Mouse (Mus musculus) cerebellum, adult 11 months (tissue): ENCODE data around the gene Npepl1.

ENCODE experiments used
- DNase-seq: peaks from one replicate; pipeline ENCODE4 v3.0.0; 2022

The Npepl1 gene

DNA sequence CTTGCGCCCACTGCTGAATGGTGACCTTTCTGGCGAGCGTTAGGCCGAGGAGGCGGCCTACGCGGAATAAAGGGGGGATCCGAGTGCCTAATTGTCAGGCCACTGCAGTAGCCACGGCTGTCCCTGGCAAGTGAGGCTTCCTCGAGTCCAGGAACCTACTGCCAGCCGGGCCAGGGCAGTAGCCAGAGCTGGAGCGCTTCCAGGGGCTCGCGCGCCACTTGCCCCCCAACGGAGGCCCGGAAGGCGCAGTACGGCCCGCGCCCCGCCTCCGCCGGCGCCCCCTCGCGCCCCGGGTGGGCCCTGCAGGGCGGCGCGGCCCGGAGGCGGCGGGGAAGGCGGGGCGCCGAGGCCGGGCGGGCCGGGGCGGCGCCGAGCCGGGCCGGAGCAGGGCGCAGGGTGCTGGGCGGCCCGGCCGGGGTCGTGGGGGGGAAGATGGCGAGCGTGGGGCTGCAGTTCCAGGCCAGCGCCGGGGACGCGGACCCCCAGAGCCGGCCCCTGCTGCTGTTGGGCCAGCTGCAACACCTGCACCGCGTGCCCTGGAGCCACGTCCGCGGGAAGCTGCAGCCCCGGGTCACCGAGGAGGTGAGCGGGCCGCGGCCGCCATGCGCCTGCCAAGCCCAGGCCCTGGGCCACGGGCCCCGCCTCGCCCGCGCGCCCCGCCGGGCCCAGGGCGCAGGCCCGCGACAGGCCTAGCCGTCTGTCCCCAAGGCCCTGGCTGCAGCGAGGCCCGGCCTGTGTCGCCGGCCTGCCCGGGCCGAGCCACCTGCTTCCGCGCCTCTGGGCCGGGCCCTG lies at the start of gene Npepl1:
Npepl1 (plus strand) TSS at position 359 of the 792 bp plus-strand sequence.
- peak; percentile 61 for DNase-seq

DNA sequence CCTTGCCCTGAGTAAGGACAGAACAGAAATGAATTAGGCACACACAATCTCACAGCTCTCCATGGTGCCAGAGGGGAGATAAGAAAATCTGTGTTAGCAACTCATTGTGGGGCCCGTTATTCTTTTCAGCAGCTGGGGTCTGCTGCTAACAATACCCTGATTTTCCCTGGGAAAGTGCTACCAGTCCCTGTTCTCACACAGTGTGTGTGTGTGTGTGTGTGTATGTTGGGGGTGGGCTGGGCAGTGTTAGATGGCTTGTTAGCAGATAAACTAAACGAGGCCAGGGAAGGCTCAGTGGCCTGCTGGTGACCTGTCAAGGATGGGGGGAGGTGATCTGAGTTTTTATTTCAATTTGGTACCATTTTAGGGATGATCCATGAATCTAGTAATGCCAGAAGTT lies 48.9 kb upstream of the Npepl1 start:
- DNase-seq = no peak

- DNase-seq = no peak
These were observed 47.1 kb upstream of the Npepl1 start for GRCm38 (mm10) chr2:174063074-174063473.

DNA sequence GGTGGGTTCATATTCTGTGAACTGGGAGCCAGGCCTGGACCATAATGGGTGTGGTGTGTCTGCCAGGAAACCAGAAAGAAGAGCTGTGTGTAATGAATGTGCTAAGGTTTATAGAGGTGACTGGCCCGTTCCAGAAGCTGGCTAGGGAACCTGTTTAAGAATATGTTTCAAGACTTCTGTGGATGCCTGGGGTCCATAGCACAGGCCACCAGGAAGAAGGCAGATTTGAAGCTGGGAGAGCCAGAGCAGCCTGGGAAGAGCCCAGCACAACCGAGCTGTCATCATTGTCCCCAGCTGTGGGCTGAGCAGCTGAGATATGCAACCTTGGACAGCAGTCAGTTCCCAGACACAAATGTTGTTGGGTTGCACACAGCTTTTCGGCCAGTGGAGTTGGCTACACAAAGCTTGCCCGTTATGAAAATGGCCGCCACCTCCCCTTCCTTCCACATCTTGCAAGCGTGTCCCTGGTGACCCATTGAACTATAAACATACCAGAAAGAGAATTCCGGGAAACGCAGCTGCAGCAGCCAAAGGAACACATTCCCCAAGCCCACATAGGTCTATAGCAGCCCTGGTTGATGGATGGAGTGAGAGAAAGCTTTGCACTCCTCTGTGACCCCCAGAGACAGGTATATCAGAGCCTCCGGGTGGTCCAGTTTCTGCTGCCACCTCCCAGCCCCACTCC lies 46.5 kb upstream of the Npepl1 start:
- DNase-seq = no peak

DNA sequence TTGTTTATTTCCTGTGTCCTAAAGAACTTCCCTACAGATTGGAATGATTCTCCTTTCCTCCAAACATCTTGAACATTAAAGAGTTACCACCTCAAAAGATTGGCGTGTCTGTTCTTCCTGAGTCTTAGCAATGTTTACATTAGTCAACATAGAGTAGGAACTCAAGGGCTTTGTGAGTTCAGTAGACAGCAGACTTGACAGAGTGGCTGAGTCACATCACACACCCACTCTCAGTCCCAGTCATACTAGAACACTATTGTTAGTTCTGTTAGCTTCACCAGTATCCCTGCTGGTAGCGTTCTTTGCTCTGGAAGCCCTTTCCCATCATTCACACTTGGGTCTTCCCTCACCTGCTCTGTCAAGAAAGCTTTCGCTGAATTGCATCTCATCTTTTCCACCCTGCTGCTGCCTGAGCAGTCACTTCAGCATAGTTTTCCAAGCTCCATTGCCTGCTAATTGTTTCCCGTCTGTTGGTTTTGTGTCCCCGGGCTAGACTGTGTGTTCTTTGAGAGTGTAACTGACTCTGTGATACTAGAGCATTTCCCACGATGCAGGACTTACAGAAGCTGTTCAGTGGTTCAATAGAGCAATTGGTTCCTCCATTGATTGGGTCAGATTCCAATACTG lies 42.2 kb upstream of the Npepl1 start:
- DNase-seq = no peak

GRCm38 (mm10) chr2:174069532-174070049 lies 40.6 kb upstream of the Npepl1 start:
- DNase-seq = no peak

- DNase-seq = no peak
These were observed 38.7 kb upstream of the Npepl1 start for GRCm38 (mm10) chr2:174071406-174071805.

DNA sequence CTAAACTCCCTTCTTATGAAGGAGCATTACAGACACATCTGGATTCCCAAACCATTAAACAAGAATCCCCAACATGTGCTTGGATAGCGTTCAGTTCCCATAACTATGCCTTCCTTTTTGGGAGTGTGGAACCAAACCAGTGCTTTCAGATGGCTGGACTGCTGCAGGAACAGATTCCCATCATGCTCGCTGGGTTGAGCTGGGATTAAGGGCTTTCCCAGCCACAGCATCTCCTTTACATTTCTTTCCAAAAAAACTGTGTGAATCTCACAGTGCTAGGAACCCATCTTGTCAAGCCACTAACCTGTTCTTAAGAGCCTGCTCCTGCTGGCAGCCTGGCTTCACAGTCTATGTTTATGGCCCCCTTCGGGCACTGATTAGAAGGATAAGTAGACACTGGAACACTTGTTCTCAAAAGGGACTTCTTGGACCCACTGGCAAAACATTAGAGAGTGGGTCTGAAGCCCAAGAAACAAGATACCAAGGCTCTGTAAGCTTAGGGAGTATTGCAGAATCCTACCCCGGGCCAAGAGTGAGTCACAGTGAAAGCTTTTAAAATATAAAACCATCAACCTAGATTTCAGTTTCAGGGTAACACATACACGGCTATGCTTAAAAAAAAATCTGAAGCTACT lies 36.9 kb upstream of the Npepl1 start:
- no peak for DNase-seq

DNA sequence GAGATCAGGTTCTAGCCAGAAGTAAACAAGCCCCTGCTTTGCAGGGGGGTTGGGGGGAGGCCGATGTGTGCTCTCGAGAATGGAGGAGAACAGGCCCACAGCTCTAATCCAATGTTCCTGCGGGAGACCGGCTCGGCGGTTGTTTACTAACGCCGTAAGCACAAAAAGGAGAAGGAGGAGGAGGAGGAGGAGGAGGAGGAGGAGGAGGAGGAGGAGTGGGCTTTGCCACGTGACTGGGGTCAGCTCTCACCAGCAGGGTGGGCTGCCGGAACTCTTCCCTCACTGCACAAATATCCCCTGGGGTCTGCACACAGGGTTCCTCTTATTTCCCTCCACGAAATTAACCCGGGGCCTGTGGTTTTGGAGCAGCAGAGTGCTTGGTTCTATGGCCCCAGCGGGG lies 35.5 kb upstream of the Npepl1 start:
- peak; percentile 11 for DNase-seq

DNA sequence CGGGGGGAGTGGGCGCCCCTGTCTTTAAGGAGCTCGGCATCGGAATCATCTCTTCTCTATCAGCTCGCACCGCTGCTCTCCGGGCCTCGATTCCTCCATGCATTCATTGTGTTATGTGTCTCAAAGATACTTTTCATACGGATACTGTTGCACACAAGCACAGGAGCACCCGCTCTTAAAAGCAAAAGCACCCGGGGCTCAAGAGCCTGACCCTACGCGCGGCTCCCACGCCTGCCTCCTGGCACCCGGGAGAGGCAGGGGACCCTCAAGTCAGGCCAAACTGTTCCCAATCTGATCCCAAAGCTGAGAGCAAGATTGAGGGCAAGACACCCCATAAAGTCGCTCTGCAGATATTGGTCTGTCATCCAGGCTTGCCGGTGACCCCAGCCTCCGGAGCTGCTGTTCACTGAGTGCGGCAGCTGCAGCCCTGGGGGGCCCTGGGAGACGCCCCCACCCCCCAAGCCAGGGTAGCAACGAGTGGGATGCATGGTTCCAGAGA lies 35.0 kb upstream of the Npepl1 start:
- DNase-seq = peak; percentile 26

DNA sequence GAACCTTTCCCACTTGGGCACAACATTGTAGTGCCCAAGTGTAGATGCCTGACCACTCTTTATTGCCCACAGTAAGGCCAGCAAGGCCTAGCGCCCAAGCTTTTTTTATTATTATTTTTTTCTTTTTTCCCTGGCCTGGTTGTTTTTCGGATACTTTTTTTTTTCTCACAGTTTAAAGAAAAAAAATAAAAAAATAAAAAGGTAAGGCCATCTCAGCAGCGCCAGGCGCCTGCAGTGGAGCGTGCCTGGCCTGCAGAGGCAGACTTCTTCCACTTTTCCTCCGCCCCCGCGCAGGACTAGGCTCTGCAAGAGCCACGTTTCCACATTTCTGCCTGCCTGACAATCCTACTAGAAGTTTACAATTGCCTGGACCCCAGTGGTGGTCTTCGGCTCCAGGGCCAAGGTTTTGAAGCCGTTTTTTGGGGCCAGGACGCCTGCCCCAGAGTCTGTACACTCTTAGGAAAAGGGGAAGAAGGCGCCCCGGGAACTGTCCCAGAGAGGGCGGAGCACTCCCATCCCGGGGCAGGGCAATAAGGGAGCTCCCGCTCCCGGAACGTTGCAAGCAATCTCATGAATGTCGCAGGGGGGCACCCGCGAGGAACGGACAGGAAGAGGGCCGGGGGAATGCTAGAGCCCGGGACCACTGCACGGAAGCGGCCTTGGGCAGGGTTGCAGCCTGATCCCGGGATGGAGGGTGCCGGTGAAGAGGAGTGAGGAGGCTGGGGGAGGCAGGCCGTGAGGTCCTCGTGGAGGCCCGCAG lies 34.3 kb upstream of the Npepl1 start, which contains the start of gene Stx16:
Stx16 (plus strand) TSS at position 636 of the 760 bp plus-strand sequence.
- DNase-seq = peak; percentile 93

DNA sequence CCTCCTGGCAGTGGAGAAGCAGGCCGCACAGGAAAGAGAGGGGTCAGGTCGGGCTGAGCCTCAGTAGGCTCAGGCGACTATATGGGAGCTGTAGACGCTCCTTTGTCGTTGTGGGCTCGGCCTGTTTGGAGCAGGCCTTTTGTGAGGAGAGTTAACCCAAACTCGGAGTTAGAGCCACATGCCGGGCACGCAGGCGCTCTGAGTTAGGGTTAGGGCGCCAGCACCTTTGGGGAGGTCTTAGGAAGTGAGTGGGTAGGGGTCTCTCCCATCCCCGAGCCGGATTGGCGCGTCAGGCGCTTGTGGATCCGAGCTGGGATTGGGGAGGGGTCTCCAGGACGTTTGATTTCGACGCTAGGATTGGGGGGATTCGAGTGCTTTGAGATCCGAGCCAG lies 33.7 kb upstream of the Npepl1 start:
- no peak for DNase-seq

DNA sequence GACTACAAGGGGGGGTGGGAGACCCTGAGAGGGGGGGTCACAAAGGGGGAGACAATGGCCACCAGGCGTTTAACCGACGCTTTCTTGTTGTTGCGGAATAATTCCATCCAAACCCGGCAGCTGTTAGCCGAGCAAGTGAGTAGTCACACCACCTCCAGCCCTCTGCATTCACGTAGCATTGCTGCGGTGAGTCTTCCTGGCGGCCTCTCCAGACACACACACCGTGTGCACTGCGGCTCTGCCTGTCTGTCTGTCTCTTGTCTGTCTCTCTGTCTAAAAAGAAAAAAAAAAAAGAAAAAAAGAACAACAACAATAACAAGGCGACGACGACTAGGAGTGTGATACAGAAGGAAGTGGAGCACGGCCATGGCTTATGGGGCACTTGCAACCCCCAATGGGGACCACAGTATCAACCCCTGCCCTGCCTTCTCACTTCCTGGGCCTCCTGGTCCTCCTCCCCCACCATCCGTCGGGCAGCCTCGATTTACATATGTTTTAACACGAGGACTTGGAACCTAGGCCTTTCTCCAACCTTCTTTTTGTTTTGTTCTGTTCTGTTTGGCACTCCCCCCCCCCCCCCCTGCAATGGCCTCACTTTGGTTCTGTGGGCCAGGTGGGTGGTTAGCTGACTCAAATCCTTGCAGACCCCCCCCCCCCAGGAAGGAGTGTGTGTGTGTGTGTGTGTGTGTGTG lies 33.0 kb upstream of the Npepl1 start:
- DNase-seq = peak; percentile 11

DNA sequence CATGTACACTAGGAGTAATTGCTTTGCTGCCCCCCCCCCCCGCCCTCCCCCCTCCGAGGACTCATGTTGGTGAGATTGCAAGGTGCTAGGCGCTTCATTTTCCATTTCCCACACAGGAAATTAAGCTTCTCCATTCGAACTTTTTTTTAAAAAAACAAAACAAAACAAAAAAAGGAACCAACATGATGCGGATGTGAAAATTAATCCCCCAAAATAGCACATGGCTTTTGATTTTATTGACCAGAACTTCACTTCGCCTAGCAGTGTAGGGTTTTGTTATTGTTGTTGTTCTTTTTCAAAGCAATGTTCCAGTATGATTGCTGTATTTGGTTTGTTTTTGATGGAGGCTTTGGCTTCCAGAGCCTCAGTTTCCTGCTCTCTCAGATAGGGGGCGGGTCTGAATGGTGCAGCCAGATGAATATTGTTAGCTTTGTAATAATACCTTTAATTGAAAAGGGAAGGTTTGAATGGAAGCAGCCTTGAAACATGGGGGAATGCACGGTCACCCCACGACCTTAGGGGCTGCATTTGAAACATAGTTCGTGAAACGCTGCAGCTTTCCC lies 32.3 kb upstream of the Npepl1 start:
- no peak for DNase-seq

- DNase-seq = no peak
These were observed 28.3 kb upstream of the Npepl1 start for GRCm38 (mm10) chr2:174081833-174082232.

- no peak for DNase-seq
These were observed 27.7 kb upstream of the Npepl1 start for GRCm38 (mm10) chr2:174082380-174082918.

DNA sequence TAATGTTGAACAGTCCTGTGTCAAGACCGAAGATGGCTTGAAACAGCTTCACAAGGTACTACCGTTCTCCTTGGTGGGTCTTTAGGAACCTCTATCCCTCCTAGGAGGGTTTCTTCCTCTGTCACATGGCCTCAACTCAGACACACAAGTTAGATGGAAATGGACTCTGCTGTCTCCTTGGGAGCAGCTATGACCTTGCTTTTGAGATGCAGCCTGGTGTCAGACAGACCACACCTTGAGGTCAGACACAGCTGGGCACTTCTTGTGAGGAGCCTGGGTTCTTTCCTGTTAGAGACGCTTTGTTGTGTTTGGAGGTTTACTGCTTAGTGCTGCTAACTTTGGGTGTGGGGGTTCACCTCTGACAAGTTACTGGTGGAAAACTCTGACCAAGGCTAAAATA lies 15.1 kb upstream of the Npepl1 start:
- DNase-seq = no peak

- DNase-seq = no peak
These were observed 7.8 kb upstream of the Npepl1 start for GRCm38 (mm10) chr2:174102399-174102798.

DNA sequence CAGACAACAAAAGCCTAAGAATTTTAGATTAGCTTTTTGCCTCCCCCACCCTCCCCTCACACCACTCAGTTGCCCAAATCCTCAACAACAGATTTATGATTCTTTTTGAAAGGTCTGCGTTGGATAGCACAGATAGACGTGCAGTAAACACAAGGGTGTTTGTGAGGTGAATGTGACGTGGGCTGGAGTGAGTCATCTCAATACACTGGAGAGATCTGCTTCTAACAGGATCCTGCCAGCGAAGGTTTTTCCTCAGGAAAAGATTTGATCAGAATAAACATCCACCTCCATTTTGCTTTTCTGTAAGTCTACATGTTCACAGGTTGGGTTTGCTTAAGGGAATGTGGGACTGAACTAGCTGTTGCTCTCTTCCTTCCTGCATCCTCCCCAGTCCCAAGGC lies 6.6 kb upstream of the Npepl1 start:
- DNase-seq = no peak

DNA sequence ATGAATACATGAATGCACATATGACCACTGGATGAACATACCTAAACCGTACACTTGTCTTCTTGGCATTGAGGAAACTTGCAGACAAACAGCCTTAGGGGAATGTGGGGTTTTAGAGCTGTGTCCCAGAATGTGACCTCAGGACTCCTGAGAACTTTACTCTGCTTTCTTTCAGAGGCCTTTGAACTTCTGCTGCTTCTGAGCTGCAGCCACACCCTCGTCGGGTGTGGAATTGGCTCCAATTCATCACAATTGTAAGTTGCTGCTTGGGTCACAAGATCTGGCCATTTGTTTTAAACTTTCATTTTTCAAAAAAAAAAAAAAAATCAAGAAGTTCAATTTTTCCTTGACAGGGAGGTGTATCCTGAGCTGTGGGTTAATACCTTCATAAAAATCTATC lies 2.8 kb upstream of the Npepl1 start:
- no peak for DNase-seq
